Mouse (Mus musculus): ENCODE data around the gene Ric8b. TPM values are rescaled to one million over a fixed set of nuclear protein-coding genes. Genes with fewer than 3 reads are reported as not detected.

Ric8b gene
- polyA plus RNA-seq, 1 experiment from 2014 or later = 48.1 TPM

- Histone ChIP-seq H3K27me3 (no peaks in the 10 kb centered on the region), H3K36me3 (peaks cover 19% of the 10 kb centered on the region), H3K9me3 (no peaks in the 10 kb centered on the region), H3K4me1 (replicated peaks) (peaks cover 6% of the 10 kb centered on the region; the same call in 1 of the 2 replicates), H3K27ac (replicated peaks) (no peak overlapping the region), H3K4me2 (no peak overlapping the region), H3K4me3 (no peak overlapping the region), H3K9ac (no peak overlapping the region)
- WGBS = 93% methylated on average over 3 of the region's 3 CpGs
- ATAC-seq (ENCODE audit: low FRiP score, low read depth) = no peak
Measured at GRCm38 (mm10) chr10:84945692-84946091, 28.3 kb downstream of the Ric8b start.

GRCm38 (mm10) chr10:84948970-84949683 is 31.7 kb downstream of the Ric8b start:
- 70% methylated on average over 8 of the region's 8 CpGs for WGBS
- no peak overlapping the region for H3K4me2 ChIP-seq
- peaks cover 6% of the 10 kb centered on the region; the same call in 1 of the 2 replicates for H3K4me1 ChIP-seq (replicated peaks)
- no peak overlapping the region for H3K27ac ChIP-seq (replicated peaks)
- H3K4me3 ChIP-seq = no peak overlapping the region
- no peak overlapping the region for H3K9ac ChIP-seq
- H3K27me3 ChIP-seq = no peaks in the 10 kb centered on the region
- H3K9me3 ChIP-seq = no peaks in the 10 kb centered on the region
- no peak for ATAC-seq (ENCODE audit: low FRiP score, low read depth)
- H3K36me3 ChIP-seq = peaks cover 27% of the 10 kb centered on the region

GRCm38 (mm10) chr10:84949684-84950010 is 32.2 kb downstream of the Ric8b start:
- H3K27ac ChIP-seq (replicated peaks) = no peak overlapping the region
- WGBS = 84% methylated on average over 3 of the region's 3 CpGs
- ATAC-seq (ENCODE audit: low FRiP score, low read depth) = no peak
- H3K36me3 ChIP-seq = peaks cover 27% of the 10 kb centered on the region
- no peaks in the 10 kb centered on the region for H3K27me3 ChIP-seq
- H3K4me1 ChIP-seq (replicated peaks) = peaks cover 6% of the 10 kb centered on the region; the same call in 1 of the 2 replicates
- H3K4me2 ChIP-seq = no peak overlapping the region
- H3K4me3 ChIP-seq = no peak overlapping the region
- no peaks in the 10 kb centered on the region for H3K9me3 ChIP-seq
- no peak overlapping the region for H3K9ac ChIP-seq

GRCm38 (mm10) chr10:84950384-84950783 is 33.0 kb downstream of the Ric8b start:
- Histone ChIP-seq H3K9me3 (no peaks in the 10 kb centered on the region), H3K27me3 (no peaks in the 10 kb centered on the region), H3K27ac (replicated peaks) (no peak overlapping the region), H3K9ac (no peak overlapping the region), H3K4me3 (no peak overlapping the region), H3K4me2 (no peak overlapping the region), H3K36me3 (peaks cover 27% of the 10 kb centered on the region), H3K4me1 (replicated peaks) (peaks cover 6% of the 10 kb centered on the region; the same call in 1 of the 2 replicates)
- 68% methylated on average over 4 of the region's 4 CpGs for WGBS
- no peak for ATAC-seq (ENCODE audit: low FRiP score, low read depth)

- H3K9ac ChIP-seq = no peak overlapping the region
- no peaks in the 10 kb centered on the region for H3K9me3 ChIP-seq
- H3K27me3 ChIP-seq = no peaks in the 10 kb centered on the region
- no peak overlapping the region for H3K4me2 ChIP-seq
- ATAC-seq (ENCODE audit: low FRiP score, low read depth) = no peak
- H3K36me3 ChIP-seq = peaks cover 12% of the 10 kb centered on the region; the same call in 1 of the 2 replicates
- H3K4me1 ChIP-seq (replicated peaks) = peaks cover 6% of the 10 kb centered on the region; the same call in 1 of the 2 replicates
- H3K4me3 ChIP-seq = no peak overlapping the region
- 94% methylated on average over 10 of the region's 10 CpGs for WGBS
- H3K27ac ChIP-seq (replicated peaks) = no peak overlapping the region
Measured at GRCm38 (mm10) chr10:84954236-84954635, 36.8 kb downstream of the Ric8b start.

GRCm38 (mm10) chr10:84956173-84956572 is 38.8 kb downstream of the Ric8b start:
- no peaks in the 10 kb centered on the region for H3K9me3 ChIP-seq
- peaks cover 12% of the 10 kb centered on the region; the same call in 1 of the 2 replicates for H3K36me3 ChIP-seq
- 80% methylated on average over 4 of the region's 4 CpGs for WGBS
- H3K27ac ChIP-seq (replicated peaks) = no peak overlapping the region
- H3K4me1 ChIP-seq (replicated peaks) = 0 out of 2 replicates have a peak, but pooled peaks cover 5% of the 10 kb centered on the region
- H3K4me3 ChIP-seq = no peak overlapping the region
- ATAC-seq (ENCODE audit: low FRiP score, low read depth) = no peak
- H3K9ac ChIP-seq = no peak overlapping the region
- no peaks in the 10 kb centered on the region for H3K27me3 ChIP-seq
- H3K4me2 ChIP-seq = no peak overlapping the region

GRCm38 (mm10) chr10:84958597-84958996 is 41.2 kb downstream of the Ric8b start:
- no peak overlapping the region for H3K4me2 ChIP-seq
- H3K27me3 ChIP-seq = no peaks in the 10 kb centered on the region
- peaks cover 5% of the 10 kb centered on the region; the same call in 1 of the 2 replicates for H3K36me3 ChIP-seq
- H3K4me3 ChIP-seq = no peak overlapping the region
- H3K27ac ChIP-seq (replicated peaks) = no peak overlapping the region
- no peak overlapping the region for H3K9ac ChIP-seq
- peaks cover 11% of the 10 kb centered on the region; the same call in 1 of the 2 replicates for H3K4me1 ChIP-seq (replicated peaks)
- H3K9me3 ChIP-seq = no peaks in the 10 kb centered on the region
- WGBS = 98% methylated on average over 2 of the region's 2 CpGs
- ATAC-seq (ENCODE audit: low FRiP score, low read depth) = no peak

GRCm38 (mm10) chr10:84960380-84960930 is 43.0 kb downstream of the Ric8b start:
- 54% methylated on average over 12 of the region's 12 CpGs for WGBS
- Histone ChIP-seq H3K27me3 (no peaks in the 10 kb centered on the region), H3K36me3 (peaks cover 5% of the 10 kb centered on the region; the same call in 1 of the 2 replicates), H3K4me3 (no peak overlapping the region), H3K9me3 (no peaks in the 10 kb centered on the region), H3K27ac (replicated peaks) (no peak overlapping the region), H3K4me2 (no peak overlapping the region), H3K9ac (no peak overlapping the region), H3K4me1 (replicated peaks) (peaks cover 13% of the 10 kb centered on the region; the same call in 1 of the 2 replicates)
- no peak for ATAC-seq (ENCODE audit: low FRiP score, low read depth)

- H3K27ac ChIP-seq (replicated peaks) = no peak overlapping the region
- no peak for ATAC-seq (ENCODE audit: low FRiP score, low read depth)
Measured at GRCm38 (mm10) chr10:84963126-84963525, 45.7 kb downstream of the Ric8b start.

GRCm38 (mm10) chr10:84963726-84964125 is 46.3 kb downstream of the Ric8b start:
- H3K9ac ChIP-seq = no peak overlapping the region
- peaks cover 5% of the 10 kb centered on the region; the same call in 1 of the 2 replicates for H3K36me3 ChIP-seq
- ATAC-seq (ENCODE audit: low FRiP score, low read depth) = 0 out of 2 replicates have a peak, but pooled peaks have one; percentile 16
- peaks cover 38% of the 10 kb centered on the region for H3K4me1 ChIP-seq (replicated peaks)
- no peak overlapping the region for H3K4me3 ChIP-seq
- no peaks in the 10 kb centered on the region for H3K27me3 ChIP-seq
- WGBS = 47% methylated on average over 3 of the region's 3 CpGs
- no peak overlapping the region for H3K4me2 ChIP-seq
- H3K9me3 ChIP-seq = no peaks in the 10 kb centered on the region
- no peak overlapping the region for H3K27ac ChIP-seq (replicated peaks)

More at GRCm38 (mm10) chr10:84963126-84963525, 45.7 kb downstream of the Ric8b start:
- Histone ChIP-seq H3K9me3 (no peaks in the 10 kb centered on the region), H3K9ac (no peak overlapping the region), H3K4me2 (no peak overlapping the region), H3K27me3 (no peaks in the 10 kb centered on the region), H3K4me1 (replicated peaks) (peaks cover 34% of the 10 kb centered on the region), H3K4me3 (no peak overlapping the region), H3K36me3 (peaks cover 5% of the 10 kb centered on the region; the same call in 1 of the 2 replicates)
- 76% methylated on average over 5 of the region's 5 CpGs for WGBS

GRCm38 (mm10) chr10:84966542-84966941 is 49.1 kb downstream of the Ric8b start:
- no peak for ATAC-seq (ENCODE audit: low FRiP score, low read depth)
- H3K4me3 ChIP-seq = no peak overlapping the region
- peak overlapping the region; percentile 32; the same call in 1 of the 2 replicates for H3K27ac ChIP-seq (replicated peaks)
- no peaks in the 10 kb centered on the region for H3K9me3 ChIP-seq
- no peaks in the 10 kb centered on the region for H3K27me3 ChIP-seq
- peaks cover 41% of the 10 kb centered on the region for H3K4me1 ChIP-seq (replicated peaks)
- 49% methylated on average over 2 of the region's 2 CpGs for WGBS
- peaks cover 18% of the 10 kb centered on the region for H3K36me3 ChIP-seq
- H3K4me2 ChIP-seq = no peak overlapping the region
- H3K9ac ChIP-seq = no peak overlapping the region

- Histone ChIP-seq H3K36me3 (peaks cover 23% of the 10 kb centered on the region), H3K4me3 (no peak overlapping the region), H3K9me3 (no peaks in the 10 kb centered on the region), H3K27me3 (no peaks in the 10 kb centered on the region), H3K9ac (no peak overlapping the region), H3K27ac (replicated peaks) (peak overlapping the region; percentile 56), H3K4me1 (replicated peaks) (peaks cover 41% of the 10 kb centered on the region), H3K4me2 (no peak overlapping the region)
- WGBS = 21% methylated on average over 6 of the region's 6 CpGs
- peak; percentile 69 for ATAC-seq (ENCODE audit: low FRiP score, low read depth)
Measured at GRCm38 (mm10) chr10:84967645-84968044, 50.2 kb downstream of the Ric8b start.

All from hindbrain, embryonic 15.5 days (tissue).